ENCODE assay signal across 16 mouse cellular contexts in genomic region chr10:59119811-59120210, GRCm38 (mm10).
"Had no signal": no experiment of that assay in that cellular context is flagged by ENCODE, and none has a peak within 500 bp of the region (broad histone marks: within the 10 kb centered on the region; RNA-seq: fewer than 3 reads in every experiment).

No protein-coding gene starts in this region.

- H3K9me3 ChIP-seq: neural tube, embryonic 13.5 days; neural tube, embryonic 15.5 days; stomach, embryonic 15.5 days had no signal

- H3K27ac ChIP-seq: neural tube, embryonic 13.5 days; neural tube, embryonic 15.5 days; stomach, embryonic 15.5 days; stomach, postnatal 0 days had no signal

- H3K27me3 ChIP-seq: neural tube, embryonic 13.5 days; neural tube, embryonic 15.5 days; stomach, embryonic 15.5 days had no signal

- H3K4me2 ChIP-seq: neural tube, embryonic 13.5 days; neural tube, embryonic 15.5 days; stomach, embryonic 15.5 days had no signal

- H3K36me3 ChIP-seq: neural tube, embryonic 13.5 days; neural tube, embryonic 15.5 days; stomach, embryonic 15.5 days had no signal

- DNase-seq: retina, postnatal 1 day; right cerebral cortex, adult 18-20 months; right cerebral cortex, postnatal 14 days; right cerebral cortex, postnatal 25 days; right cerebral cortex, postnatal 4 days; spleen, adult 18-20 months; thymus, adult 18-20 months; thymus, adult 2 months; thymus, postnatal 14 days; thymus, postnatal 25 days; thymus, postnatal 36 days; thymus, postnatal 4 days had no signal

- H3K9ac ChIP-seq: neural tube, embryonic 13.5 days; neural tube, embryonic 15.5 days; stomach, embryonic 15.5 days had no signal

- H3K4me1 ChIP-seq: neural tube, embryonic 13.5 days; neural tube, embryonic 15.5 days; stomach, embryonic 15.5 days had no signal

- H3K4me3 ChIP-seq: neural tube, embryonic 13.5 days; neural tube, embryonic 15.5 days; stomach, embryonic 15.5 days had no signal
